Mouse (Mus musculus): ENCODE measurements around the gene 4921504E06Rik. TPM values are rescaled to one million over a fixed set of nuclear protein-coding genes. Genes with fewer than 3 reads are reported as not detected.

The 4921504E06Rik gene
- polyA plus RNA-seq, 2 experiments = not detected

DNA sequence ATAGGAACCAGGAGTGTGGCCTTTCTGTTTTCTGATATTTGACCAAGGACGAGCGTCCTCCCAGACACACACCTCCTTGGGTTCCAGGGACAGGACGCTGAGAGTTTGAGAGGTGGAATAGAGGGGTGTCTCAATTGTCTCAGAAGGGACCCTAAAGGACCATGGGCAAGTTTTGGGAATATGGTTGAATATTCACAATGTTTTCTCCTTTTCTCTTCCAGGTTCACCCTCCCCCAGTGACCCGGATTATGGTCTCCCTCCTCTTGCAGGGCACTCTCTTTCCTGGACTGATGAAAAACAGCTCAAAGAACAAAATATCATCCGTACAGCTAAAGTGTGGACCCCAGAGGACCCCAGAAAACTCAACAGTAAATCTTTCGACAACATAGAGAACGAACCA is 107.0 kb downstream of the 4921504E06Rik start:
- H3K4me3 ChIP-seq (replicated peaks; ENCODE audit: low read length) = no peak overlapping the region
- no peak for DNase-seq (ENCODE audit: low spot score)

DNA sequence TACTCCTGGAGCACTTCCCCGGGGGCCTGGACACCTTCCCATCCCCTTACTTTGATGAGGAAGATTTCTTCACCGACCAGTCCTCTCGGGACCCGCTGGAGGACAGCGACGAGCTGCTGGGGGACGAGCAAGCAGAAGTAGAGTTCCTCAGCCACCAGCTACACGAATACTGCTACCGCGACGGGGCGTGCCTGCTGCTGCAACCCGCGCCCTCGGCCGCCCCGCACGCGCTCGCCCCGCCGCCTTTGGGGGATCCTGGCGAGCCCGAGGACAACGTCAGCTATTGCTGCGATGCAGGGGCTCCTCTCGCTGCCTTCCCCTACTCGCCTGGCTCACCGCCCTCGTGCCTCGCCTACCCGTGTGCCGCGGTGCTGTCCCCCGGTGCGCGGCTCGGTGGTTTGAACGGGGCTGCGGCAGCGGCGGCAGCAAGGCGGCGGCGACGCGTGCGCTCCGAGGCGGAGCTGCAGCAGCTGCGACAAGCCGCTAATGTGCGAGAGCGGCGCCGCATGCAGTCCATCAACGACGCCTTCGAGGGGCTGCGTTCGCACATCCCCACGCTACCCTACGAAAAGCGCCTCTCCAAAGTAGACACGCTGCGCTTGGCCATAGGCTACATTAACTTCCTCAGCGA is 107.7 kb downstream of the 4921504E06Rik start:
- H3K9ac ChIP-seq (ENCODE audit: low read depth, low read length, severe bottlenecking) = no peak overlapping the region

More for the DNA sequence above, 107.0 kb downstream of the 4921504E06Rik start:
- ATAC-seq (ENCODE audit: low FRiP score, low read depth) = no peak
- H3K9ac ChIP-seq (ENCODE audit: low read depth, low read length, severe bottlenecking) = no peak overlapping the region
- H3K4me2 ChIP-seq (replicated peaks; ENCODE audit: low read depth, low read length, severe bottlenecking) = no peak overlapping the region
- 3% methylated on average over 7 of the region's 7 CpGs for WGBS
- peaks cover 95% of the 10 kb centered on the region for H3K27me3 ChIP-seq (ENCODE audit: control insufficient read depth, insufficient read depth, low read length)
- H3K27ac ChIP-seq (replicated peaks; ENCODE audit: low read depth, low read length) = no peak overlapping the region
- H3K4me1 ChIP-seq (ENCODE audit: control insufficient read depth, insufficient read depth, low read length) = 0 out of 2 replicates have a peak, but pooled peaks cover 3% of the 10 kb centered on the region
- no peak for TF ChIP-seq POLR2A (IDR thresholded peaks at IDR 0.05; ENCODE audit: borderline replicate concordance, extremely low read depth, insufficient read depth, insufficient read length)
- no peaks in the 10 kb centered on the region for H3K9me3 ChIP-seq (ENCODE audit: control insufficient read depth, low read length)
- no peaks in the 10 kb centered on the region for H3K36me3 ChIP-seq (ENCODE audit: control insufficient read depth, insufficient read depth, low read length)

DNA sequence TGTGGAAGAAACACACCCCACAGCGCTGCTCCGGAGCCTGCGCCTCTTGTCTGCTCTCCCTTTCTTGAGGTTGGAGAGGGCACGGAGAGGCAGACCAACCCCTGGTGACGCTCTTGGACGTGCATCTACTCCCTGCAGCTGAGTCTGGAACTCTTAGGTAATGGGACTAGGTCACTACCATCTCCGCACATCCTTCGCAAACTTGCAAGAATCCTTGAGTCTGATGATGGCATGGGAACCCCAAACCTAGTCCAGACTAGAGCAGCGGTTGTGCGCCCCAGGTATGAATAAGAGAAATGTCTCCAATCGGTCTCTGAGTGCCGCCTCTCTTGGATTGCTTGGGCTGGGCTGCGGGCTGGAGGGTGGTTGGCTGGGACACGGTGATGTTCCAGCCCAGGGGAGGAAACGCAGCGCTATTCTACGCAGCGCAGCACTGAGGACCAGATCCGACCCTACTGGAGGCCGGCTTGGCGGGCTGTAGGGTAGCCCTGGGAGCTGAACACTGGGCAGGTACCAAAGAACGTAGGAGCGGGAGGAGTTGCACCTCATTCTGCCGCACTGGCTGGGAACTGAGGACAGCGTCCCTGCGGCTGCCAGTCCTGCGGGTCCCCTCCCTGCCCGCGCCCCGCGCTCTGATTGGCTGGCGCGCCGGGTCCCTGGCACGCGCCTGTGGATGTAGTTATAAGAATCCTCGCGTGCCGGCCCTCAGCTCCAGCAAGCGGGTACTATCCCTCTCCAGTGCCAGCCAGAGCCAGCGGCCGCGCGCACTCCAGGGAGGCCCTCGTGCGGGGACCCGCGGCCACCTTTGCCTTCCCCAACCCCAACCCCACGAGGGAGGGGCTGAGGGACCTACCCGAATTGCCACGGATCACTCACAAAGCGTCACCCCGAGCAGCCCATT is 108.5 kb downstream of the 4921504E06Rik start, which contains the start of gene Ptf1a:
Ptf1a (plus strand) TSS at position 733 of the 901 bp plus-strand sequence.
- peaks cover 89% of the 10 kb centered on the region for H3K27me3 ChIP-seq (ENCODE audit: control insufficient read depth, insufficient read depth, low read length)
- no peak for TF ChIP-seq POLR2A (IDR thresholded peaks at IDR 0.05; ENCODE audit: borderline replicate concordance, extremely low read depth, insufficient read depth, insufficient read length)
- H3K9me3 ChIP-seq (ENCODE audit: control insufficient read depth, low read length) = no peaks in the 10 kb centered on the region
- H3K4me3 ChIP-seq (replicated peaks; ENCODE audit: low read length) = peak within 1 kb of the TSS; percentile 31
- ATAC-seq (ENCODE audit: low FRiP score, low read depth) = peak; percentile 47
- WGBS = 2% methylated on average over 38 of the region's 53 CpGs
- H3K9ac ChIP-seq (ENCODE audit: low read depth, low read length, severe bottlenecking) = no peak within 1 kb of the TSS
- H3K27ac ChIP-seq (replicated peaks; ENCODE audit: low read depth, low read length) = no peak within 1 kb of the TSS
- H3K4me2 ChIP-seq (replicated peaks; ENCODE audit: low read depth, low read length, severe bottlenecking) = peak within 1 kb of the TSS; percentile 51
- DNase-seq (ENCODE audit: low spot score) = no peak
- H3K36me3 ChIP-seq (ENCODE audit: control insufficient read depth, insufficient read depth, low read length) = no peaks in the 10 kb centered on the region
- 0 out of 2 replicates have a peak, but pooled peaks cover 3% of the 10 kb centered on the region for H3K4me1 ChIP-seq (ENCODE audit: control insufficient read depth, insufficient read depth, low read length)

More for the DNA sequence above, 107.7 kb downstream of the 4921504E06Rik start:
- H3K27me3 ChIP-seq (ENCODE audit: control insufficient read depth, insufficient read depth, low read length) = peaks cover 95% of the 10 kb centered on the region
- peak overlapping the region; percentile 51 for H3K4me2 ChIP-seq (replicated peaks; ENCODE audit: low read depth, low read length, severe bottlenecking)
- peak overlapping the region; percentile 31 for H3K4me3 ChIP-seq (replicated peaks; ENCODE audit: low read length)
- H3K9me3 ChIP-seq (ENCODE audit: control insufficient read depth, low read length) = no peaks in the 10 kb centered on the region
- under 1% methylated on average over 64 of the region's 67 CpGs for WGBS
- 0 out of 2 replicates have a peak, but pooled peaks cover 3% of the 10 kb centered on the region for H3K4me1 ChIP-seq (ENCODE audit: control insufficient read depth, insufficient read depth, low read length)
- DNase-seq (ENCODE audit: low spot score) (no peak), ATAC-seq (ENCODE audit: low FRiP score, low read depth) (no peak)
- no peak for TF ChIP-seq POLR2A (IDR thresholded peaks at IDR 0.05; ENCODE audit: borderline replicate concordance, extremely low read depth, insufficient read depth, insufficient read length)
- H3K36me3 ChIP-seq (ENCODE audit: control insufficient read depth, insufficient read depth, low read length) = no peaks in the 10 kb centered on the region
- no peak overlapping the region for H3K27ac ChIP-seq (replicated peaks; ENCODE audit: low read depth, low read length)

DNA sequence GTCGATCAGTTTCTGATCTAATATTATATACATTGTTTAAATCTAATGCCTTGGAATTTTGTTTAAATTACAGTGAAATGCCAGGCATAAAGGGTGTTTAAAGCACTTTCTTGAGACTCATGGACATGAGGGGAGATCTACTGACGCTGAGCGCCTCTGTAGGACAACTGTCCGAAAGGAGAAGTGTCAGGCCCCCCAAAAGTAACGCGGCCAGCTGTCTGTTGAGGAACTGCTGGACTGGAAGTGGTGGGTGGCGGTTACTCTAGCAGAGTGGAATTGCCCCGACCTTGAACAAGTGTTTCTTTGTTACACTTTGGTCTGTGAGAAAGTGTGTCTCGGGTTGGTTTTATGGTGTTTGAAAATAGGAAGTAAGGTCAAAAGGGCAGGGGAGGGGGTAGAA is 109.4 kb downstream of the 4921504E06Rik start:
- H3K4me3 ChIP-seq (replicated peaks; ENCODE audit: low read length) = no peak overlapping the region
- H3K9me3 ChIP-seq (ENCODE audit: control insufficient read depth, low read length) = no peaks in the 10 kb centered on the region
- H3K36me3 ChIP-seq (ENCODE audit: control insufficient read depth, insufficient read depth, low read length) = no peaks in the 10 kb centered on the region
- DNase-seq (ENCODE audit: low spot score) = no peak
- no peak overlapping the region for H3K27ac ChIP-seq (replicated peaks; ENCODE audit: low read depth, low read length)
- H3K4me1 ChIP-seq (ENCODE audit: control insufficient read depth, insufficient read depth, low read length) = 0 out of 2 replicates have a peak, but pooled peaks cover 3% of the 10 kb centered on the region
- peaks cover 81% of the 10 kb centered on the region for H3K27me3 ChIP-seq (ENCODE audit: control insufficient read depth, insufficient read depth, low read length)
- TF ChIP-seq POLR2A (IDR thresholded peaks at IDR 0.05; ENCODE audit: borderline replicate concordance, extremely low read depth, insufficient read depth, insufficient read length) = no peak
- no peak overlapping the region for H3K4me2 ChIP-seq (replicated peaks; ENCODE audit: low read depth, low read length, severe bottlenecking)
- H3K9ac ChIP-seq (ENCODE audit: low read depth, low read length, severe bottlenecking) = no peak overlapping the region
- no peak for ATAC-seq (ENCODE audit: low FRiP score, low read depth)
- 6% methylated on average over 9 of the region's 9 CpGs for WGBS

DNA sequence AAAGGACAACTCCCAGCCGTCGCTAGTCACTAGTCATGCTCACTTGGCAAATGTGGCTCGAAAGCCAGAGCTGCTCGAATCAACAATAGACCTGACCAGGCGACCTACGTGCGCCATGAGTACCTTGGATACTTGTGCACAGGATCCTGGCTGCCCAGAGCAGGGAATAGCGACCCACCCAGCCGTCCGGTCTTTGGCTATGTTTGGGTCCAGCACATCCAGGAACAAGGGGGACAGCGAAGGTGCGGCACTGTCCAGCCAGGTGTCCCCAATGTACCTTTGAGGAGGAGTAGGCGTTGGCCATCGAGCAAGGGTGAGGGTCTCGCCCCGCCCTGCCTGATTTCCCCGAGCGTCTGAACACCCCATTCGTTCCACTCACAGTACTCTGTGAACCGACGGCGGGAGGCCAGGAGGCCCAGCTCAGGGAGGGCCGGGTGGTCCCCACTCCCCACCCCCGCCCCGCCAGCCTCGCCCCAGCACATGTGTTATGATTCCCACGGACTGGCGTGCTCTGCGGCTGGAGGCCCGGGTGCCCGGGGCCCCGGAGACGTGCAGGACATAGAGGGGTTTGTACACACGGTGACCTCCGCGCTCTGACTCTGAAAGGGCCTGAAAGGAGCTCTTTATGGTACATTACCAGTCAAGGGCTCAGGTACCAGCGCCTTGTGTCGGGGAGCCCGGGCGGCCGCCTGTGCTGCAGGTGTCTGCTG is 121.9 kb downstream of the 4921504E06Rik start:
- Histone ChIP-seq H3K9ac (ENCODE audit: low read depth, low read length, severe bottlenecking) (no peak overlapping the region), H3K27me3 (ENCODE audit: control insufficient read depth, insufficient read depth, low read length) (peaks cover 76% of the 10 kb centered on the region), H3K4me1 (ENCODE audit: control insufficient read depth, insufficient read depth, low read length) (no peaks in the 10 kb centered on the region), H3K4me3 (replicated peaks; ENCODE audit: low read length) (no peak overlapping the region), H3K4me2 (replicated peaks; ENCODE audit: low read depth, low read length, severe bottlenecking) (no peak overlapping the region), H3K36me3 (ENCODE audit: control insufficient read depth, insufficient read depth, low read length) (no peaks in the 10 kb centered on the region), H3K27ac (replicated peaks; ENCODE audit: low read depth, low read length) (no peak overlapping the region), H3K9me3 (ENCODE audit: control insufficient read depth, low read length) (no peaks in the 10 kb centered on the region)
- WGBS = 2% methylated on average over 41 of the region's 41 CpGs
- no peak for TF ChIP-seq POLR2A (IDR thresholded peaks at IDR 0.05; ENCODE audit: borderline replicate concordance, extremely low read depth, insufficient read depth, insufficient read length)
- DNase-seq (ENCODE audit: low spot score) (no peak), ATAC-seq (ENCODE audit: low FRiP score, low read depth) (no peak)

Data from limb, embryonic 14.5 days (tissue).